Mouse (Mus musculus) ES-Bruce4 (cell line): ENCODE data around the gene Hfe. TPM values are rescaled to one million over a fixed set of nuclear protein-coding genes. Genes with fewer than 3 reads are reported as not detected.

ENCODE experiments used
- H3K27ac ChIP-seq: 2 replicates; pipeline ENCODE4 v1.5.1; 2012; ENCODE audit warnings: low read length, inconsistent platforms; ENCODE audit not compliant: insufficient read depth
- H3K27me3 ChIP-seq: 2 replicates; pipeline ENCODE4 v1.6.1; 2012; ENCODE audit warnings: mild to moderate bottlenecking, low read length, inconsistent platforms; ENCODE audit not compliant: control insufficient read depth, poor library complexity, insufficient read depth, severe bottlenecking
- H3K36me3 ChIP-seq: 2 replicates; pipeline ENCODE4 v1.6.1; 2012; ENCODE audit warnings: inconsistent platforms, mild to moderate bottlenecking, low read length, moderate library complexity; ENCODE audit not compliant: control insufficient read depth, poor library complexity, insufficient read depth, severe bottlenecking
- H3K4me1 ChIP-seq: one replicate; pipeline ENCODE4 v1.8.1; 2011; ENCODE audit warnings: low read length; ENCODE audit not compliant: control insufficient read depth, insufficient read depth
- H3K4me3 ChIP-seq: 2 replicates; pipeline ENCODE4 v1.5.1; 2011; ENCODE audit warnings: low read depth, mild to moderate bottlenecking, low read length
- H3K9ac ChIP-seq: 2 replicates; pipeline ENCODE4 v1.6.1; 2012; ENCODE audit warnings: low read depth, mild to moderate bottlenecking, inconsistent platforms; ENCODE audit not compliant: poor library complexity, severe bottlenecking
- H3K9me3 ChIP-seq: replicated peaks from 2 replicates; pipeline ENCODE4 v1.6.1; 2012; ENCODE audit warnings: mild to moderate bottlenecking, low read length, inconsistent platforms; ENCODE audit not compliant: control insufficient read depth, poor library complexity, insufficient read depth, severe bottlenecking
- CTCF ChIP-seq: IDR thresholded peaks from one replicate; pipeline ENCODE4 v1.8.1; 2011; ENCODE audit warnings: low read depth, low read length
- EP300 ChIP-seq: IDR thresholded peaks from 2 replicates; pipeline ENCODE4 v1.6.1; 2011; ENCODE audit warnings: low read depth, low read length; ENCODE audit not compliant: insufficient read depth
- POLR2A ChIP-seq: IDR thresholded peaks from one replicate; pipeline ENCODE4 v1.8.1; 2011; ENCODE audit warnings: low read length; ENCODE audit not compliant: insufficient read depth
- polyA plus RNA-seq: library from polyadenylated mRNA; stranded (reverse); fragments of >200 nt; gene quantifications from 2 replicates; pipeline ENCODE4 v1.2.4, GENCODE M21; 2011; ENCODE audit warnings: low read depth; ENCODE audit not compliant: missing spikeins, insufficient read depth, insufficient read length

Gene Hfe
- polyA plus RNA-seq, 1 experiment = not detected

- Histone ChIP-seq H3K9ac (no peak overlapping the region), H3K4me1 (no peaks in the 10 kb centered on the region), H3K4me3 (no peak overlapping the region), H3K27me3 (no peaks in the 10 kb centered on the region), H3K9me3 (no peaks in the 10 kb centered on the region), H3K27ac (no peak overlapping the region), H3K36me3 (no peaks in the 10 kb centered on the region)
- TF ChIP-seq POLR2A (no peak), EP300 (no peak), CTCF (no peak)
Observed at GRCm38 (mm10) chr13:23717176-23717575, 6.5 kb upstream of the Hfe start.

- Histone ChIP-seq H3K27ac (no peak overlapping the region), H3K27me3 (no peaks in the 10 kb centered on the region), H3K9ac (no peak overlapping the region), H3K4me3 (no peak overlapping the region), H3K4me1 (no peaks in the 10 kb centered on the region), H3K36me3 (no peaks in the 10 kb centered on the region), H3K9me3 (no peaks in the 10 kb centered on the region)
- TF ChIP-seq POLR2A = no peak
- no peak for TF ChIP-seq EP300
- no peak for TF ChIP-seq CTCF
Observed at GRCm38 (mm10) chr13:23716261-23717042, 5.8 kb upstream of the Hfe start.

GRCm38 (mm10) chr13:23709714-23710373 lies 810 bp downstream of the Hfe start:
- Histone ChIP-seq H3K9me3 (no peaks in the 10 kb centered on the region), H3K27ac (no peak overlapping the region), H3K27me3 (peaks cover 4% of the 10 kb centered on the region; the same call in 1 of the 2 replicates), H3K4me1 (no peaks in the 10 kb centered on the region), H3K36me3 (no peaks in the 10 kb centered on the region), H3K4me3 (peak overlapping the region; percentile 10; the same call in 1 of the 2 replicates), H3K9ac (peak overlapping the region; percentile 24; the same call in 1 of the 2 replicates)
- TF ChIP-seq POLR2A = no peak
- TF ChIP-seq EP300 = no peak
- no peak for TF ChIP-seq CTCF

- TF ChIP-seq EP300 (no peak), POLR2A (no peak), CTCF (no peak)
- peaks cover 4% of the 10 kb centered on the region; the same call in 1 of the 2 replicates for H3K27me3 ChIP-seq
- no peaks in the 10 kb centered on the region for H3K36me3 ChIP-seq
- H3K9ac ChIP-seq = no peak overlapping the region
- no peak overlapping the region for H3K27ac ChIP-seq
- H3K4me1 ChIP-seq = no peaks in the 10 kb centered on the region
- no peaks in the 10 kb centered on the region for H3K9me3 ChIP-seq
- H3K4me3 ChIP-seq = no peak overlapping the region
Observed at GRCm38 (mm10) chr13:23708654-23709053, 2.0 kb downstream of the Hfe start.

GRCm38 (mm10) chr13:23708041-23708440 lies 2.6 kb downstream of the Hfe start:
- Histone ChIP-seq H3K27me3 (peaks cover 4% of the 10 kb centered on the region; the same call in 1 of the 2 replicates), H3K4me1 (no peaks in the 10 kb centered on the region), H3K4me3 (no peak overlapping the region), H3K27ac (no peak overlapping the region), H3K9me3 (no peaks in the 10 kb centered on the region), H3K9ac (no peak overlapping the region), H3K36me3 (no peaks in the 10 kb centered on the region)
- TF ChIP-seq CTCF = no peak
- no peak for TF ChIP-seq POLR2A
- TF ChIP-seq EP300 = no peak

GRCm38 (mm10) chr13:23706771-23707170 lies 3.9 kb downstream of the Hfe start:
- Histone ChIP-seq H3K4me1 (no peaks in the 10 kb centered on the region), H3K4me3 (no peak overlapping the region), H3K27me3 (peaks cover 4% of the 10 kb centered on the region; the same call in 1 of the 2 replicates), H3K9ac (no peak overlapping the region), H3K27ac (no peak overlapping the region), H3K9me3 (no peaks in the 10 kb centered on the region), H3K36me3 (no peaks in the 10 kb centered on the region)
- TF ChIP-seq EP300 = no peak
